Mouse (Mus musculus): ENCODE measurements at regions not wholly inside any gene's neighbourhood (a gene's known extent, or its start where the extent isn't known, plus 50 kb on each side); places are given as distances from the start of the nearest gene placed in this dataset.

GRCm38 (mm10) chr8:76748471-76748870 lies 150.8 kb upstream of the Nr3c2 start:
- no peak for ATAC-seq (ENCODE audit: low FRiP score, low read depth)
- H3K36me3 ChIP-seq = no peaks in the 10 kb centered on the region
- 72% methylated on average over 1 of the region's 1 CpGs for WGBS

DNA sequence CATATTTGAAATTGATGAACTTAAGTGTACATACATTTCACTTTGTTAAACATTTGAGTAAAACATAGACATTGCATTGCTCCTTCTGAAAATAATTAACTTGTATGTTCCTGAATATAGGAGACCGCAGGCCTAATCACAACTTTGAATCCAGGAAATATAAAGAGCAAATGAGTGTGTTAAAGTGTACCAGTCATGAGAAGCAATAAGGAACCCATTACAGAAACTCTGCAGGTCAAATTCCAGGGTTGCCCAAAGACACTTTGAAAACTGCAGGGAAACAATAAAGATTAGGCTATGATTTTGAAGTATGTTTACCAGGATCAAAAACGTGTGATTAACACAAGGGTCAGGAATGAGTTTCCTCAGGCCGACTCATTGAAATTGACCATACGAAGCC lies 149.0 kb upstream of the Nr3c2 start:
- no peaks in the 10 kb centered on the region for H3K36me3 ChIP-seq
- no peak overlapping the region for H3K4me2 ChIP-seq (replicated peaks)
- 25% methylated on average over 4 of the region's 4 CpGs for WGBS
- no peak overlapping the region for H3K9ac ChIP-seq
- no peak for ATAC-seq (ENCODE audit: low FRiP score, low read depth)
- H3K9me3 ChIP-seq = no peaks in the 10 kb centered on the region
- no peaks in the 10 kb centered on the region for H3K4me1 ChIP-seq
- no peaks in the 10 kb centered on the region for H3K27me3 ChIP-seq
- H3K4me3 ChIP-seq = no peak overlapping the region
- H3K27ac ChIP-seq = no peak overlapping the region

More at GRCm38 (mm10) chr8:76748471-76748870, 150.8 kb upstream of the Nr3c2 start:
- Histone ChIP-seq H3K27me3 (no peaks in the 10 kb centered on the region), H3K4me3 (no peak overlapping the region), H3K27ac (no peak overlapping the region), H3K9me3 (no peaks in the 10 kb centered on the region), H3K4me1 (no peaks in the 10 kb centered on the region), H3K9ac (no peak overlapping the region), H3K4me2 (replicated peaks) (no peak overlapping the region)

- Histone ChIP-seq H3K4me3 (no peak overlapping the region), H3K9me3 (no peaks in the 10 kb centered on the region), H3K27ac (no peak overlapping the region), H3K9ac (no peak overlapping the region), H3K4me2 (replicated peaks) (no peak overlapping the region), H3K27me3 (no peaks in the 10 kb centered on the region), H3K36me3 (no peaks in the 10 kb centered on the region), H3K4me1 (no peaks in the 10 kb centered on the region)
- 79% methylated on average over 3 of the region's 3 CpGs for WGBS
- peak; percentile 61 for ATAC-seq (ENCODE audit: low FRiP score, low read depth)
Measured at GRCm38 (mm10) chr8:76754166-76754565, 145.1 kb upstream of the Nr3c2 start.

GRCm38 (mm10) chr8:76764201-76764600 lies 135.0 kb upstream of the Nr3c2 start:
- Histone ChIP-seq H3K9me3 (no peaks in the 10 kb centered on the region), H3K36me3 (no peaks in the 10 kb centered on the region), H3K4me3 (no peak overlapping the region), H3K27me3 (no peaks in the 10 kb centered on the region), H3K4me1 (no peaks in the 10 kb centered on the region), H3K27ac (no peak overlapping the region), H3K4me2 (replicated peaks) (no peak overlapping the region), H3K9ac (no peak overlapping the region)
- ATAC-seq (ENCODE audit: low FRiP score, low read depth) = no peak
- 68% methylated on average over 3 of the region's 3 CpGs for WGBS

- Histone ChIP-seq H3K4me3 (no peak overlapping the region), H3K9me3 (no peaks in the 10 kb centered on the region), H3K27ac (no peak overlapping the region), H3K27me3 (no peaks in the 10 kb centered on the region), H3K36me3 (no peaks in the 10 kb centered on the region), H3K9ac (no peak overlapping the region), H3K4me1 (no peaks in the 10 kb centered on the region), H3K4me2 (replicated peaks) (no peak overlapping the region)
- 76% methylated on average over 5 of the region's 5 CpGs for WGBS
- ATAC-seq (ENCODE audit: low FRiP score, low read depth) = no peak
Measured at GRCm38 (mm10) chr8:76768302-76768701, 130.9 kb upstream of the Nr3c2 start.

GRCm38 (mm10) chr8:76787744-76788143 lies 111.5 kb upstream of the Nr3c2 start:
- no peaks in the 10 kb centered on the region for H3K9me3 ChIP-seq
- H3K27ac ChIP-seq = no peak overlapping the region
- no peaks in the 10 kb centered on the region for H3K4me1 ChIP-seq
- no peak for ATAC-seq (ENCODE audit: low FRiP score, low read depth)
- H3K36me3 ChIP-seq = no peaks in the 10 kb centered on the region
- WGBS = 78% methylated on average over 1 of the region's 1 CpGs
- no peaks in the 10 kb centered on the region for H3K27me3 ChIP-seq
- no peak overlapping the region for H3K4me3 ChIP-seq
- H3K4me2 ChIP-seq (replicated peaks) = no peak overlapping the region
- H3K9ac ChIP-seq = no peak overlapping the region

DNA sequence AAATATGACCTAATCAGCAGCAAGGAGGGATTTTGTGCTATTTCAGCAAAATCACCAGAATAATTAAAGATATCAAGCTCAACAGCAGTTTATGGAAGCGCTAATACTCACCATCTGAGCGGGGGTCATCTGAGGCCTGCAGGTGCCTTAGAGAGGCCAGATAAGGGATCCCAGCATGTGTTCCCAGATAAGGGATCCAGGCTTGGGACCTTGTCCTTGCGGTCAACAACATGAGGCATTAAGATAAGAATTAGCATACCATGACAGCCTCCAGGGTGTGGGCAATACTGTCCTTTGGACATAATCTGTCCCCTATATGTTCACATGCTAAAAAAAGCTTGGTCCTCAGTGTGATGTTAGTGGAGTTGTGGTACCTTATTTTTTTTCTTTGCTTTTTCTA lies 105.4 kb upstream of the Nr3c2 start:
- no peaks in the 10 kb centered on the region for H3K4me1 ChIP-seq
- no peak overlapping the region for H3K27ac ChIP-seq
- H3K9ac ChIP-seq = no peak overlapping the region
- H3K27me3 ChIP-seq = no peaks in the 10 kb centered on the region
- no peak overlapping the region for H3K4me2 ChIP-seq (replicated peaks)
- no peak overlapping the region for H3K4me3 ChIP-seq
- no peaks in the 10 kb centered on the region for H3K36me3 ChIP-seq
- no peak for ATAC-seq (ENCODE audit: low FRiP score, low read depth)
- 93% methylated on average over 3 of the region's 3 CpGs for WGBS
- H3K9me3 ChIP-seq = no peaks in the 10 kb centered on the region

GRCm38 (mm10) chr8:76799998-76800397 lies 99.2 kb upstream of the Nr3c2 start:
- Histone ChIP-seq H3K4me2 (replicated peaks) (no peak overlapping the region), H3K36me3 (no peaks in the 10 kb centered on the region), H3K27me3 (no peaks in the 10 kb centered on the region), H3K4me3 (no peak overlapping the region), H3K9me3 (no peaks in the 10 kb centered on the region), H3K27ac (no peak overlapping the region), H3K4me1 (no peaks in the 10 kb centered on the region), H3K9ac (no peak overlapping the region)
- ATAC-seq (ENCODE audit: low FRiP score, low read depth) = no peak

GRCm38 (mm10) chr8:76823456-76823855 lies 75.8 kb upstream of the Nr3c2 start:
- 78% methylated on average over 2 of the region's 2 CpGs for whole genome bisulfite sequencing
- Histone ChIP-seq H3K27ac (no peak overlapping the region), H3K36me3 (no peaks in the 10 kb centered on the region), H3K4me1 (no peaks in the 10 kb centered on the region), H3K9ac (no peak overlapping the region), H3K4me3 (no peak overlapping the region), H3K9me3 (no peaks in the 10 kb centered on the region; the same call in 1 of the 2 replicates), H3K27me3 (no peaks in the 10 kb centered on the region), H3K4me2 (replicated peaks) (no peak overlapping the region)
- ATAC-seq (ENCODE audit: low FRiP score, low read depth) = no peak

Data from limb, embryonic 13.5 days (tissue).